Mouse (Mus musculus) adrenal gland (tissue): Measurements from ENCODE around the gene Rrn3.

Experiments used
- intact Hi-C: fragments of 180-260 bp; cut with DNase I; formaldehyde crosslinking; loops from one replicate; pipeline ENCODE4 v1.15.1; 2025
- microRNA-seq, 2 experiments: library from miRNA; unstranded; fragments of <30 nt; microRNA quantifications; one replicate each; pipeline ENCODE4; 2019

Gene Rrn3

DNA sequence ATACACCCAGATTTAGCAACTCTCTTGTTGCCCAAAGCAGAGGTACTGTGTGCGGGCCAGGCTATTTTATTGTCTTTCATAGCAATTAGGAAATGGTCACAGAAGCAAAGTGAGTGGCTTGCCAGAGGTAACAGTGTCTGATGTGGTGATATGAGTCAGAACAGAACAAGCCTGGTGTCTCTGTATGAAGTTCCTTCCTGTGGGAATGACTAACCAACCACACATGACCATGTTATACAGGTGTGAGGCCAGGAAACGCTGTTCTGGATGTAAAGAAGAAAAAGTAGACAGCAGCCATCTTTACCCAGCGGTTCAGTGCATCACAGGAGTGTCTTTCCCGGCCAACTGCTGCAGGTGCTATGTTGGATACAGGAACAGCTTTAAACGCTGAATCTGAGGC lies 64.5 kb downstream of the Rrn3 start:
- intact Hi-C loops = no loop called here

DNA sequence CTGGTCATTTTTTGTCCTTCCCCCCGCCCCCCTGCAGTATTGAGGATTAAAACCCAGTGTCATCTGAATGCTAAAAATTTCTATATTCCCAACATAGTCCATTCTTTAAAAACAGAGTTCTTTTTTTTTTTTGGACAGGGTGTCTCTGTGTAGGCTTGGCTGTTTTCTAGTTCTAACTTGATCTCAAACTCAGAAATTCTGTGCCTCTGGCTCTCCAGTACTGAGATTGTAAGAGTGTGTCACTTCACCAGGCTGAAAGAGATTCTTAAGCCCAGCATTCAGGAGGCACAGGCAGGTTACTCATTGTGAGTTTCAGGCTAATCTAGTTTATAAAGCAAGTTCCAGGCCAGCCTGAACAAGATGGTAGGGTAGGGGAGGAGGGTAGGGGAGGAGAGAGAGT lies 66.2 kb downstream of the Rrn3 start:
- intact Hi-C loops = no loop called here

DNA sequence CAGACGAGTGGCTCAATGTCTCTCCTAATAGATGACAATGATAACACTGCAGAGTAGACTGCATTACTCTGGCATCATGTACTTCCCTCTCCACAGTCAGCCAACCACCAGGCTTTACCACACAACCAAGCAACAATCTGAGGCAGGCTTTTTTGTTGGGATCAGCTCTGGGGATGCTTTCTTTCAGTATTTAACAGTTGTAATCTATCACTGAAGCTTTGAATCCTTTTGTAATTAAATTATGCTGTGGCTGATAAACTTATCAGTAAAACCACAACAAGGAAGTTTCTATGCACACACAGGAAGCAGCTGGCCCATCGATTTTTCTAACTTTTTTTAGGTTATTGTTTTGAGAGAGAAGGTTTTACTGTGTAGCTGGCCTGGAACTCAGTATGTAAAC lies 67.8 kb downstream of the Rrn3 start:
- intact Hi-C loops = no loop called here

DNA sequence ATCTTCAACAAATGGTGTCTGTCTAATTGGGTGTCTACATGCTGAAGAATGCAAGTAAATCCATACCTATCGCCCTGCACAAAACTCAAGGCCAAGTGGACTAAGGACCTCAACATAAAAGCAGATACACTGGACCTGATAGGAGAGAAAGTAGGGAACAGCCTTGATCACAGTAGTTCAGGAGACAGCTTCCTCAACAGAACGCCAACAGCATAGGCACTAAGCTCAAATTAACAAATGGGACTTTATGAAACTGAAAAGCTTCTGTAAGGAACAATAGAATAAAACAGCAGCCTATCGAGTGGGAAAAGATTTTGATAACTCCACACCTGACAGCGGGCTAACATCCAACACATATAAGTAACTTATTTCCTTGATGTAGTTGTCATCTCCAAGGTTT lies 70.9 kb downstream of the Rrn3 start:
- intact Hi-C loops = no loop called here

DNA sequence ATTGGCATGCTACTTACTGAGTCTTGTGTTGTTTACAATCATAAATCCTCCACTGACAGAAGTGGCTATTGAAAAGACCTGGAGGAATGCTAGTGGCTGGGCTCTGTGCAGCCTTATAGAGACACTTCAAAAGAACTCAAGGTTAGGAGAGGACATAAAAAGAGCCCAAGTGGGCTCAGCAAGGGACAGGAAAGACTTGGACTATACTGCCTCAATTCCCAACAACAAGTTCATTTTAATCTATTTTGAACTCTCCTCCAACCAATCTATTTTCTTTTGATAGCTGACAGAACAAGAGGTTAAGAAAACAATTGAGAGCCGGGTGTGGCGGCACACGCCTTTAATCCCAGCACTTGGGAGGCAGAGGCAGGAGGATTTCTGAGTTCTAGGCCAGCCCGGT lies 73.4 kb downstream of the Rrn3 start:
- intact Hi-C loops = no loop called here

Small RNA genes within 50 kb of the gene (microRNA-seq; reads per million reads assigned to microRNA genes)
- 0.11 to 0.49 reads per million in 2 experiments for gene Gm27734
